Mouse (Mus musculus) forebrain, embryonic 11.5 days (tissue): ENCODE data around the gene Phf21a. TPM values are rescaled to one million over a fixed set of nuclear protein-coding genes. Genes with fewer than 3 reads are reported as not detected.

Experiments used
- ATAC-seq: fragments of 200-750 bp; cut with Nextera tagmentation; replicated peaks from 2 replicates; pipeline ENCODE4 v1.8.0; 2017; ENCODE audit warnings: moderate TSS enrichment; ENCODE audit not compliant: low FRiP score
- DNase-seq: peaks from one replicate; pipeline ENCODE4 v3.0.0-alpha.2; 2017; ENCODE audit warnings: low spot score
- H3K27ac ChIP-seq: fragments of 300-500 bp; sonication (generic); 2 replicates; pipeline ENCODE4 v1.5.1; 2014; ENCODE audit warnings: low read depth, low read length
- H3K27me3 ChIP-seq: fragments of 300-500 bp; sonication (generic); 2 replicates; pipeline ENCODE4 v1.6.1; 2014; ENCODE audit warnings: mild to moderate bottlenecking, low read length, mixed read lengths; ENCODE audit not compliant: control insufficient read depth, insufficient read depth
- H3K36me3 ChIP-seq: fragments of 300-500 bp; sonication (generic); 2 replicates; pipeline ENCODE4 v1.6.1; 2014; ENCODE audit warnings: mild to moderate bottlenecking, low read length, moderate library complexity, mixed read lengths; ENCODE audit not compliant: control insufficient read depth, insufficient read depth
- H3K4me1 ChIP-seq: fragments of 300-500 bp; sonication (generic); replicated peaks from 2 replicates; pipeline ENCODE4 v1.6.1; 2014; ENCODE audit warnings: low read length, mixed read lengths; ENCODE audit not compliant: control insufficient read depth, insufficient read depth
- H3K4me2 ChIP-seq: fragments of 300-500 bp; sonication (generic); 2 replicates; pipeline ENCODE4 v1.6.1; 2014; ENCODE audit warnings: low read depth, mild to moderate bottlenecking, low read length, moderate library complexity, mixed read lengths; ENCODE audit not compliant: severe bottlenecking
- H3K4me3 ChIP-seq: fragments of 300-500 bp; sonication (generic); 2 replicates; pipeline ENCODE4 v1.5.1; 2014; ENCODE audit warnings: low read depth, low read length
- H3K9ac ChIP-seq: fragments of 300-500 bp; sonication (generic); 2 replicates; pipeline ENCODE4 v1.6.1; 2014; ENCODE audit warnings: low read length
- H3K9me3 ChIP-seq: fragments of 300-500 bp; sonication (generic); 2 replicates; pipeline ENCODE4 v1.6.1; 2016; ENCODE audit warnings: low read length, mixed read lengths; ENCODE audit not compliant: control insufficient read depth
- WGBS: fragments of 180-500 bp; shearing (Covaris S2); extraction: QIAGEN DNeasy Blood & Tissue Kit; methylation state at CpG from one replicate; pipeline ENCODE4 v1.1.7; 2014; 5-methylcytosine and 5-hydroxymethylcytosine counted together
- polyA plus RNA-seq: library from polyadenylated mRNA; unstranded; fragments of >200 nt; fragmentation: Nextera tagmentation; extraction: Ambion mirVana; gene quantifications from 2 replicates; pipeline ENCODE4 v1.2.1, GENCODE M21; 2014

Phf21a gene
- polyA plus RNA-seq, 1 experiment from 2014 or later = 37.6 TPM

DNA sequence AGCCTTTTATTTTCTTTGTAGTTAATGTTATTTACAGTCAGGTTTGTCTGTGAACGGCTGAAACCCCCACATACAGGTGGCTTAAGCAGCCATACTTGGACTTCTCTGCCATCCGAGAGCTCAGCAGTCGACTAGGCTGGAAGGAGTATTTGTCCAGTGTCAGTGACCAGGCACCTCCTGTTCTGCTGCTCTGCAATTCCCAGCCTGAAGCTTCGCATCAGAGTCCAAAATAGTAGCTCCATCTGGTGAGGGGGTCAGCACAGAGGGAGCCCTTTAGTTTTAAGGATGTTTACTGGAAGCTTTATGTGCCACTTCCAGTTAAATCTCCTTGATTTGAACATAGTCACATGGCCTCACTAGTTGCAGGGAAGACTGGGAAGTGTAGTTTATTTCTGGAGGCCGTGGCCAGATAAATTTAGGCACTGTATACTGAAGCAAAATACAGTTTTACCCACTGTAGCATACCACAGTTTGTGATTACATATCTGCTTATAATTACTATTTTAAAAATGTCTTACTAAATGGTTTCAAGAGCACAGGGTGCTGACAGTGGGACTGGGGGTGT, 141.9 kb downstream of the Phf21a start:
- Histone ChIP-seq H3K4me2 (no peak overlapping the region), H3K36me3 (peaks cover 21% of the 10 kb centered on the region; the same call in 1 of the 2 replicates), H3K27ac (no peak overlapping the region), H3K9ac (no peak overlapping the region), H3K4me1 (no peaks in the 10 kb centered on the region), H3K4me3 (no peak overlapping the region), H3K27me3 (no peaks in the 10 kb centered on the region), H3K9me3 (no peaks in the 10 kb centered on the region)
- 90% methylated on average over 5 of the region's 5 CpGs for WGBS
- DNase-seq = no peak
- ATAC-seq = no peak

DNA sequence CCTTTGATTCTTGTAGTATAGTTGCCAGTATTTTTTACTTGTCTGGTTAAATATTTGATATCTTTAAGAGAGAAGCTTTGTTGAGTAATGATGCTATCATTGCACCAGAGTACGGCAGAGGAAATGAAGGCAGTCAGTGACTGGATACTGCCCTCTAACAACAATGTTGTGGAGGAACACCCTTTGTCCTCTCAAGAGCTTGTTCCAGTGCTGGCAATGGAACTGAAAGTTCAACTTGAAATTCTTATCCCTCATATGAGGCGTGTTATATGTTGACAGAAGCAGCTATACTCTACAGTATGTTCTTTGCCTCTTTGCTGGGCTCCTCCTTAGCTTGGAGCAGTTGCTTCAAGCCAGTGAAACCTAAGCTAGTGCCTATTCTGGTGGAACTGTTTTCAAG, 147.4 kb downstream of the Phf21a start:
- Histone ChIP-seq H3K4me3 (no peak overlapping the region), H3K9ac (no peak overlapping the region), H3K36me3 (peaks cover 12% of the 10 kb centered on the region; the same call in 1 of the 2 replicates), H3K27me3 (no peaks in the 10 kb centered on the region), H3K27ac (no peak overlapping the region), H3K4me1 (no peaks in the 10 kb centered on the region), H3K9me3 (no peaks in the 10 kb centered on the region), H3K4me2 (no peak overlapping the region)
- DNase-seq (no peak), ATAC-seq (no peak)
- WGBS = 96% methylated on average over 2 of the region's 2 CpGs

GRCm38 (mm10) chr2:92240816-92241215, 147.9 kb downstream of the Phf21a start:
- Histone ChIP-seq H3K4me3 (no peak overlapping the region), H3K36me3 (peaks cover 12% of the 10 kb centered on the region; the same call in 1 of the 2 replicates), H3K27me3 (no peaks in the 10 kb centered on the region), H3K4me2 (no peak overlapping the region), H3K4me1 (no peaks in the 10 kb centered on the region), H3K9me3 (no peaks in the 10 kb centered on the region), H3K27ac (no peak overlapping the region), H3K9ac (no peak overlapping the region)
- ATAC-seq = no peak
- WGBS = 88% methylated on average over 2 of the region's 2 CpGs
- no peak for DNase-seq

GRCm38 (mm10) chr2:92241317-92241716, 148.4 kb downstream of the Phf21a start:
- Histone ChIP-seq H3K27ac (no peak overlapping the region), H3K36me3 (peaks cover 9% of the 10 kb centered on the region; the same call in 1 of the 2 replicates), H3K9ac (no peak overlapping the region), H3K4me2 (no peak overlapping the region), H3K9me3 (no peaks in the 10 kb centered on the region), H3K4me3 (no peak overlapping the region), H3K27me3 (no peaks in the 10 kb centered on the region), H3K4me1 (no peaks in the 10 kb centered on the region)
- no peak for ATAC-seq
- WGBS = 90% methylated on average over 3 of the region's 3 CpGs
- no peak for DNase-seq

DNA sequence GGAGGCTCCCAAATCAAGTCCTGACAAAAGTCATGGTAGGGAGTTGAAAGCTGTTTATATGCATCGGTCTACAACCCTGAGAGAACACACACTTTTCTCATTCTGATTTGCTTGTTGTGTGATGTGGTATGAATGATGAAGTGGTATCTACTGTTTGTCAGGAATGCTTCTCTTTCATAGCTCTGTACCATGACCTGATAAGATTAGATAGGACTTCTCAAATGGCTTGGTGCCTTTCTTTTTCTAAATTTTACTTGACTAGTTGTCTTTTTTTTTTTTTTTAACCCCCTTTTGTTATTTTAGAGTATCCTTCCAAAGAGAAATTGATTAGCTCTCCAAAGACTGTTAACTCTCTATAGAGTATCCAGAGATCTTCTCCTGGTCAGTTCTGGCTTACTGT, 153.2 kb downstream of the Phf21a start:
- ATAC-seq (no peak), DNase-seq (no peak)
- Histone ChIP-seq H3K36me3 (peaks cover 2% of the 10 kb centered on the region; the same call in 1 of the 2 replicates), H3K4me1 (no peaks in the 10 kb centered on the region), H3K4me3 (no peak overlapping the region), H3K9ac (no peak overlapping the region), H3K4me2 (no peak overlapping the region), H3K9me3 (no peaks in the 10 kb centered on the region), H3K27ac (no peak overlapping the region), H3K27me3 (no peaks in the 10 kb centered on the region)
- WGBS = 92% methylated on average over 1 of the region's 1 CpGs

DNA sequence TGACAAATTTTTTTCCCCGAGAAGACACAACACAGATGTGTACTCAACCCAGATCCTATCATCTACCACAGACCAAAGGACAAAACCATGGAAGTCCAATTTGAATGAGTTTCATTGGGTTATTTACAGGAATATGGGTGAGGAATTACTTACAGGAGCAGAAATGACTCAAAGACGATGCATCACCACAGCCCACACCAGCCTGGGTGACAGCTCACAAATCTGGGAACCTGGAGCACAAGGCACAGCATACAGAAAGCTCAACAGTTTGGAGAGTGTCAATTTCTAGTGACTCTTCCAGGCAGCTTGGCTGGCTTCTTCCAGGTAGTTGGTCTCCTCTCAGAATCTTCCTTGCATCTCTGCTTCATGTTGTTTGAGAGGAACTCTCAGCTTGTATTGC, 154.8 kb downstream of the Phf21a start:
- peaks cover 2% of the 10 kb centered on the region; the same call in 1 of the 2 replicates for H3K36me3 ChIP-seq
- 96% methylated on average over 2 of the region's 2 CpGs for WGBS
- no peak for ATAC-seq

DNA sequence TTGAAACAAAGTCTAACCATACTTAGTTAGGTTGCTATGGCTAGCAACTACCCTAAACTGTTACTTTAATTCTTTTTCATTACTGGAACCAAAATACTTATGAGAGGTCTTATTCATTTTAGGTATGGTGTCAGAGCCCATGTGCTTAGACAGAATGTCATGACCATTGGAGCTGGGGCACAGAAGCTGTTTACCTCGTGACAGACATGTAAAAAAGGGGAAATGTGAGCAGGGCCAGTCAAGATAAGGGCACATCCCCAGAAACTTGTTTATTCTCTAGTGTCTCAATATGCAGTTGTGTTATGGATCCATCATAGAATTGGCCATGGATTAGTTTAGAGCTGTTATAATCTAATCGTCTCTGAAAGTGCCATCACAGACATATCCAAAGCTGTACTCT, 157.6 kb downstream of the Phf21a start:
- H3K9ac ChIP-seq = no peak overlapping the region
- H3K4me2 ChIP-seq = no peak overlapping the region
- no peaks in the 10 kb centered on the region for H3K9me3 ChIP-seq
- H3K4me3 ChIP-seq = no peak overlapping the region
- DNase-seq (no peak), ATAC-seq (no peak)
- no peaks in the 10 kb centered on the region for H3K27me3 ChIP-seq
- no peaks in the 10 kb centered on the region for H3K36me3 ChIP-seq
- 87% methylated on average over 2 of the region's 2 CpGs for WGBS
- H3K4me1 ChIP-seq = no peaks in the 10 kb centered on the region
- H3K27ac ChIP-seq = no peak overlapping the region

More for the DNA sequence above, 154.8 kb downstream of the Phf21a start:
- H3K27me3 ChIP-seq = no peaks in the 10 kb centered on the region
- H3K4me1 ChIP-seq = no peaks in the 10 kb centered on the region
- H3K4me3 ChIP-seq = no peak overlapping the region
- no peak for DNase-seq
- H3K9ac ChIP-seq = no peak overlapping the region
- no peak overlapping the region for H3K4me2 ChIP-seq
- H3K27ac ChIP-seq = no peak overlapping the region
- H3K9me3 ChIP-seq = no peaks in the 10 kb centered on the region

GRCm38 (mm10) chr2:92253777-92254176, 160.9 kb downstream of the Phf21a start:
- no peaks in the 10 kb centered on the region for H3K4me1 ChIP-seq
- H3K36me3 ChIP-seq = no peaks in the 10 kb centered on the region; the same call in 1 of the 2 replicates
- WGBS = 96% methylated on average over 5 of the region's 5 CpGs
- no peak overlapping the region for H3K27ac ChIP-seq
- no peak overlapping the region for H3K9ac ChIP-seq
- H3K4me3 ChIP-seq = no peak overlapping the region
- no peaks in the 10 kb centered on the region for H3K9me3 ChIP-seq
- H3K4me2 ChIP-seq = no peak overlapping the region
- ATAC-seq (no peak), DNase-seq (no peak)
- H3K27me3 ChIP-seq = no peaks in the 10 kb centered on the region

GRCm38 (mm10) chr2:92256141-92256540, 163.2 kb downstream of the Phf21a start:
- DNase-seq (no peak), ATAC-seq (no peak)
- no peak overlapping the region for H3K4me2 ChIP-seq
- H3K27me3 ChIP-seq = no peaks in the 10 kb centered on the region
- H3K9me3 ChIP-seq = no peaks in the 10 kb centered on the region
- WGBS = 80% methylated on average over 7 of the region's 7 CpGs
- H3K36me3 ChIP-seq = no peaks in the 10 kb centered on the region; the same call in 1 of the 2 replicates
- no peak overlapping the region for H3K9ac ChIP-seq
- H3K27ac ChIP-seq = no peak overlapping the region
- no peak overlapping the region for H3K4me3 ChIP-seq
- no peaks in the 10 kb centered on the region for H3K4me1 ChIP-seq
